Mouse (Mus musculus): ENCODE measurements at regions not wholly inside any gene's neighbourhood (a gene's known extent, or its start where the extent isn't known, plus 50 kb on each side); places are given as distances from the start of the nearest gene placed in this dataset.
"Not testable (repeated sequence)": the region's sequence is repeated elsewhere in the genome, so short reads cannot be mapped to it uniquely, and the experiment has no call there.

GRCm38 (mm10) chr6:50822236-50823151 is 168.3 kb upstream of the Npvf start:
- no peak for DNase-seq

- DNase-seq = no peak
Observed at GRCm38 (mm10) chr6:50823220-50823910, 169.1 kb upstream of the Npvf start.

- no peak for DNase-seq
Observed at GRCm38 (mm10) chr6:50824466-50824865, 170.2 kb upstream of the Npvf start.

GRCm38 (mm10) chr6:50831725-50832124 is 177.5 kb upstream of the Npvf start:
- no peak for DNase-seq

- no peak for DNase-seq
Observed at GRCm38 (mm10) chr6:50835997-50836625, 181.9 kb upstream of the Npvf start.

- no peak for DNase-seq
Observed at GRCm38 (mm10) chr6:50840826-50841225, 186.6 kb upstream of the Npvf start.

GRCm38 (mm10) chr6:50845246-50845645 is 191.0 kb upstream of the Npvf start:
- DNase-seq = not testable (repeated sequence)

GRCm38 (mm10) chr6:50846740-50847516 is 192.7 kb upstream of the Npvf start:
- no peak for DNase-seq

GRCm38 (mm10) chr6:50847548-50847947 is 193.3 kb upstream of the Npvf start:
- no peak for DNase-seq

GRCm38 (mm10) chr6:50859162-50859561 is 204.9 kb upstream of the Npvf start:
- DNase-seq = no peak

GRCm38 (mm10) chr6:50877991-50878390 is 223.8 kb upstream of the Npvf start:
- DNase-seq = no peak

- DNase-seq = no peak
Observed at GRCm38 (mm10) chr6:50882298-50882697, 228.1 kb upstream of the Npvf start.

- DNase-seq = no peak
Observed at GRCm38 (mm10) chr6:50882759-50883158, 228.5 kb upstream of the Npvf start.

- DNase-seq = no peak
Observed at GRCm38 (mm10) chr6:50885031-50885430, 230.8 kb upstream of the Npvf start.

GRCm38 (mm10) chr6:50885771-50886360 is 231.6 kb upstream of the Npvf start:
- DNase-seq = no peak

GRCm38 (mm10) chr6:50890370-50891204 is 236.3 kb upstream of the Npvf start:
- no peak for DNase-seq

GRCm38 (mm10) chr6:50891205-50891526 is 236.9 kb upstream of the Npvf start:
- DNase-seq = no peak

- no peak for DNase-seq
Observed at GRCm38 (mm10) chr6:50898792-50899191, 244.6 kb upstream of the Npvf start.

GRCm38 (mm10) chr6:50915166-50916030 is 261.2 kb upstream of the Npvf start:
- no peak for DNase-seq

GRCm38 (mm10) chr6:50918248-50918647 is 264.0 kb upstream of the Npvf start:
- DNase-seq = no peak

Measured in adrenal gland, adult 2 months (tissue).